Mouse (Mus musculus) heart, embryonic 11.5 days (tissue): ENCODE data around the gene Tmem178b. TPM values are rescaled to one million over a fixed set of nuclear protein-coding genes. Genes with fewer than 3 reads are reported as not detected.

ENCODE experiments used
- ATAC-seq: fragments of 200-750 bp; cut with Nextera tagmentation; replicated peaks from 2 replicates; pipeline ENCODE4 v1.8.0; 2017; ENCODE audit warnings: moderate library complexity; ENCODE audit not compliant: insufficient number of reproducible peaks, low FRiP score, low TSS enrichment
- H3K27ac ChIP-seq: fragments of 300-500 bp; sonication (generic); 2 replicates; pipeline ENCODE4 v1.5.1; 2014; ENCODE audit warnings: mild to moderate bottlenecking, low read depth, low read length
- H3K27me3 ChIP-seq: fragments of 300-500 bp; sonication (generic); 2 replicates; pipeline ENCODE4 v1.6.1; 2014; ENCODE audit warnings: mild to moderate bottlenecking, low read length, mixed read lengths; ENCODE audit not compliant: control insufficient read depth, insufficient read depth
- H3K36me3 ChIP-seq: fragments of 300-500 bp; sonication (generic); 2 replicates; pipeline ENCODE4 v1.6.1; 2014; ENCODE audit warnings: mild to moderate bottlenecking, low read length, moderate library complexity, mixed read lengths; ENCODE audit not compliant: control insufficient read depth, insufficient read depth
- H3K4me1 ChIP-seq: fragments of 300-500 bp; sonication (generic); 2 replicates; pipeline ENCODE4 v1.6.1; 2014; ENCODE audit warnings: low read length; ENCODE audit not compliant: control insufficient read depth, insufficient read depth
- H3K4me2 ChIP-seq: fragments of 300-500 bp; sonication (generic); 2 replicates; pipeline ENCODE4 v1.6.1; 2014; ENCODE audit warnings: mild to moderate bottlenecking, moderate library complexity
- H3K4me3 ChIP-seq: fragments of 300-500 bp; sonication (generic); 2 replicates; pipeline ENCODE4 v1.5.1; 2014; ENCODE audit warnings: low read depth, low read length
- H3K9ac ChIP-seq: fragments of 300-500 bp; sonication (generic); 2 replicates; pipeline ENCODE4 v1.6.1; 2014; ENCODE audit warnings: mild to moderate bottlenecking, low read depth, low read length, moderate library complexity
- H3K9me3 ChIP-seq: fragments of 300-500 bp; sonication (generic); replicated peaks from 2 replicates; pipeline ENCODE4 v1.6.1; 2016; ENCODE audit warnings: low read length; ENCODE audit not compliant: control insufficient read depth
- WGBS: fragments of 180-500 bp; shearing (Covaris S2); extraction: QIAGEN DNeasy Blood & Tissue Kit; methylation state at CpG from one replicate; pipeline ENCODE4 v1.1.7; 2014; ENCODE audit not compliant: insufficient replicate concordance; 5-methylcytosine and 5-hydroxymethylcytosine counted together
- polyA plus RNA-seq: library from polyadenylated mRNA; unstranded; fragments of >200 nt; fragmentation: Nextera tagmentation; extraction: Ambion mirVana; gene quantifications from 2 replicates; pipeline ENCODE4 v1.2.1, GENCODE M21; 2014

Gene Tmem178b
- polyA plus RNA-seq, 1 experiment from 2014 or later, result 0.26 TPM

- Histone ChIP-seq H3K9me3 (no peaks in the 10 kb centered on the region), H3K27ac (no peak overlapping the region), H3K4me2 (no peak overlapping the region), H3K36me3 (no peaks in the 10 kb centered on the region), H3K4me3 (no peak overlapping the region), H3K27me3 (peaks cover 2% of the 10 kb centered on the region; the same call in 1 of the 2 replicates), H3K9ac (no peak overlapping the region), H3K4me1 (no peaks in the 10 kb centered on the region)
- no peak for ATAC-seq
- 56% methylated on average over 2 of the region's 2 CpGs for WGBS
Measured at GRCm38 (mm10) chr6:40209172-40209571, 336.1 kb downstream of the Tmem178b start.

GRCm38 (mm10) chr6:40217154-40217553, 344.1 kb downstream of the Tmem178b start:
- Histone ChIP-seq H3K27ac (no peak overlapping the region), H3K36me3 (no peaks in the 10 kb centered on the region)
- WGBS, result 90% methylated on average over 12 of the region's 12 CpGs

GRCm38 (mm10) chr6:40217651-40218050, 344.6 kb downstream of the Tmem178b start:
- no peaks in the 10 kb centered on the region for H3K36me3 ChIP-seq
- H3K27ac ChIP-seq, result no peak overlapping the region
- H3K9me3 ChIP-seq, result no peaks in the 10 kb centered on the region
- no peaks in the 10 kb centered on the region for H3K27me3 ChIP-seq
- H3K4me3 ChIP-seq, result no peak overlapping the region
- H3K4me2 ChIP-seq, result no peak overlapping the region
- WGBS, result 86% methylated on average over 3 of the region's 3 CpGs
- H3K4me1 ChIP-seq, result no peaks in the 10 kb centered on the region
- H3K9ac ChIP-seq, result no peak overlapping the region
- ATAC-seq, result no peak

More at GRCm38 (mm10) chr6:40217154-40217553, 344.1 kb downstream of the Tmem178b start:
- Histone ChIP-seq H3K9ac (no peak overlapping the region), H3K27me3 (no peaks in the 10 kb centered on the region), H3K4me3 (no peak overlapping the region), H3K4me2 (no peak overlapping the region), H3K9me3 (no peaks in the 10 kb centered on the region), H3K4me1 (no peaks in the 10 kb centered on the region)
- no peak for ATAC-seq

- ATAC-seq, result no peak
- Histone ChIP-seq H3K27me3 (no peaks in the 10 kb centered on the region), H3K27ac (no peak overlapping the region), H3K36me3 (no peaks in the 10 kb centered on the region), H3K4me3 (no peak overlapping the region), H3K4me2 (no peak overlapping the region), H3K9ac (no peak overlapping the region), H3K9me3 (no peaks in the 10 kb centered on the region), H3K4me1 (no peaks in the 10 kb centered on the region)
Measured at GRCm38 (mm10) chr6:40220634-40221120, 347.6 kb downstream of the Tmem178b start.

GRCm38 (mm10) chr6:40225585-40226280, 352.7 kb downstream of the Tmem178b start:
- WGBS, result 75% methylated on average over 11 of the region's 11 CpGs
- H3K4me1 ChIP-seq, result no peaks in the 10 kb centered on the region
- no peak overlapping the region for H3K9ac ChIP-seq

GRCm38 (mm10) chr6:40228981-40229380, 355.9 kb downstream of the Tmem178b start:
- no peak for ATAC-seq
- H3K4me2 ChIP-seq, result no peak overlapping the region
- H3K9ac ChIP-seq, result no peak overlapping the region
- no peaks in the 10 kb centered on the region for H3K4me1 ChIP-seq
- no peak overlapping the region for H3K27ac ChIP-seq
- H3K36me3 ChIP-seq, result no peaks in the 10 kb centered on the region
- no peak overlapping the region for H3K4me3 ChIP-seq
- H3K9me3 ChIP-seq, result no peaks in the 10 kb centered on the region
- 69% methylated on average over 2 of the region's 2 CpGs for WGBS
- H3K27me3 ChIP-seq, result no peaks in the 10 kb centered on the region

More at GRCm38 (mm10) chr6:40225585-40226280, 352.7 kb downstream of the Tmem178b start:
- H3K27ac ChIP-seq, result no peak overlapping the region
- H3K4me3 ChIP-seq, result no peak overlapping the region
- H3K36me3 ChIP-seq, result no peaks in the 10 kb centered on the region
- no peak for ATAC-seq
- no peaks in the 10 kb centered on the region for H3K27me3 ChIP-seq
- no peak overlapping the region for H3K4me2 ChIP-seq
- H3K9me3 ChIP-seq, result no peaks in the 10 kb centered on the region

- no peaks in the 10 kb centered on the region for H3K4me1 ChIP-seq
- no peaks in the 10 kb centered on the region for H3K27me3 ChIP-seq
- no peaks in the 10 kb centered on the region for H3K36me3 ChIP-seq
- H3K9ac ChIP-seq, result no peak overlapping the region
- no peak overlapping the region for H3K27ac ChIP-seq
- H3K4me3 ChIP-seq, result no peak overlapping the region
- WGBS, result 84% methylated on average over 9 of the region's 9 CpGs
- H3K4me2 ChIP-seq, result no peak overlapping the region
- no peak for ATAC-seq
- no peaks in the 10 kb centered on the region for H3K9me3 ChIP-seq
Measured at GRCm38 (mm10) chr6:40229985-40230384, 356.9 kb downstream of the Tmem178b start.

- H3K36me3 ChIP-seq, result no peaks in the 10 kb centered on the region
- ATAC-seq, result no peak
- no peaks in the 10 kb centered on the region for H3K27me3 ChIP-seq
- no peak overlapping the region for H3K27ac ChIP-seq
- H3K4me3 ChIP-seq, result no peak overlapping the region
- no peak overlapping the region for H3K4me2 ChIP-seq
- WGBS, result 55% methylated on average over 5 of the region's 5 CpGs
- H3K9ac ChIP-seq, result no peak overlapping the region
- no peaks in the 10 kb centered on the region for H3K4me1 ChIP-seq
- no peaks in the 10 kb centered on the region for H3K9me3 ChIP-seq
Measured at GRCm38 (mm10) chr6:40234066-40234465, 361.0 kb downstream of the Tmem178b start.
